Mouse (Mus musculus): ENCODE data around the gene Fbxo21. TPM values are rescaled to one million over a fixed set of nuclear protein-coding genes. Genes with fewer than 3 reads are reported as not detected.
A peak's percentile ranks its signal among the peaks of the same experiment; 100 is the strongest.

The Fbxo21 gene
- total RNA-seq, 2 experiments from 2014 or later: 11.8 to 13.3 TPM

GRCm38 (mm10) chr5:118029420-118029819 lies 52.9 kb downstream of the Fbxo21 start:
- H3K4me3 ChIP-seq: peak overlapping the region; percentile 72
- no peak overlapping the region for H3K27ac ChIP-seq
- no peak for TF ChIP-seq CTCF (IDR thresholded peaks at IDR 0.05)
- DNase-seq: no peak
- intact Hi-C loops (cut with DNase I): no loop called here

- intact Hi-C loops (cut with DNase I): no loop called here
- Histone ChIP-seq H3K4me3 (no peak overlapping the region), H3K27ac (no peak overlapping the region)
- DNase-seq: no peak
- no peak for TF ChIP-seq CTCF (IDR thresholded peaks at IDR 0.05)
Measured at GRCm38 (mm10) chr5:118030022-118030675, 53.6 kb downstream of the Fbxo21 start.

DNA sequence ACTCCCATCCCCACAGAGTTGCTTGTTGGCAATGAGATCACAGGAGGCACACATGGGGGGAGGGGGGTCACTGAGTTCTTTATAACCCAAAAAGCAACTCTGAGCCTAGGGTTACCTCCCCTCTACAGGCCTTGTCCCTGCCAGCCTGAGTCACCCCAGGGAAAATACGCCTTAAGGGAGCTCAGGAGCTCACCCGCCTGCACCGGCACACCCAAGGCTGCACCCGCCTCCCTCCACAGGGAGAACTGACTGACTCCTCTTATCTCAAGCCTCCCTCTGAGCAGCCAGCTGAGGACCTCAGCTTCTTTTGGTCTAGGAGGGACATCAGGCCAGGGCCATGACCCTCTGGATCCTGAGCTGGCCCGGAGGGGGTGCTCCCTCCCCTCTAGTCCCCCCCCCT lies 54.5 kb downstream of the Fbxo21 start:
- no peak for DNase-seq
- Histone ChIP-seq H3K4me3 (no peak overlapping the region), H3K27ac (no peak overlapping the region)
- TF ChIP-seq CTCF (IDR thresholded peaks at IDR 0.05): no peak
- intact Hi-C loops (cut with DNase I): no loop called here

- TF ChIP-seq CTCF (IDR thresholded peaks at IDR 0.05): no peak
- no peak for DNase-seq
- Histone ChIP-seq H3K27ac (no peak overlapping the region), H3K4me3 (no peak overlapping the region)
- intact Hi-C loops (cut with DNase I): no loop called here
Measured at GRCm38 (mm10) chr5:118031508-118031907, 55.0 kb downstream of the Fbxo21 start.

GRCm38 (mm10) chr5:118033328-118033727 lies 56.8 kb downstream of the Fbxo21 start:
- intact Hi-C loops (cut with DNase I): no loop called here
- no peak for TF ChIP-seq CTCF (IDR thresholded peaks at IDR 0.05)
- DNase-seq: no peak
- Histone ChIP-seq H3K4me3 (no peak overlapping the region), H3K27ac (no peak overlapping the region)

GRCm38 (mm10) chr5:118033740-118034139 lies 57.2 kb downstream of the Fbxo21 start:
- Histone ChIP-seq H3K27ac (no peak overlapping the region), H3K4me3 (no peak overlapping the region)
- no peak for DNase-seq
- TF ChIP-seq CTCF (IDR thresholded peaks at IDR 0.05): no peak
- intact Hi-C loops (cut with DNase I): no loop called here

DNA sequence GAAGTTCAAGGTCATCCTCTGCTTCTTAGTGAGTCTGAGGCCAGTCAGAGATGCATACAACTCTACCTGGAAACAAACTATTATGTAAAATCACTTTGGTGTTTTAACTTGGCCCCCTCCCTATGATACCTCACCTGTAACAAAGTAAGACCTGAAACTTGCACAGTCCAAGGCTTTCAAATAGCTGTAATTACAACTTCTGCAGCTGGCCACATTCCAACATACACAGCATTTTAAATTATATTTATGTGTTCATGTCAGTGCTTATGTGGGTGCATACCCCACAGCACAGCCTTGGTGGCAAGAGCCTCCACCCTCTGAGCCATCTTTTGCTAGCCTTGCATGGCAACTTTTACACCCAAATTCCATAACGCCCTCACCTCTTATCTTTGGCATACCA lies 58.1 kb downstream of the Fbxo21 start:
- intact Hi-C loops (cut with DNase I): no loop called here
- H3K4me3 ChIP-seq: no peak overlapping the region
- TF ChIP-seq CTCF (IDR thresholded peaks at IDR 0.05): no peak
- no peak for DNase-seq
- H3K27ac ChIP-seq: no peak overlapping the region

- intact Hi-C loops (cut with DNase I): no loop called here
- TF ChIP-seq CTCF (IDR thresholded peaks at IDR 0.05): no peak
- H3K4me3 ChIP-seq: no peak overlapping the region
- DNase-seq: no peak
- no peak overlapping the region for H3K27ac ChIP-seq
Measured at GRCm38 (mm10) chr5:118035786-118036185, 59.3 kb downstream of the Fbxo21 start.

GRCm38 (mm10) chr5:118036888-118037797 lies 60.6 kb downstream of the Fbxo21 start:
- intact Hi-C loops (cut with DNase I): no loop called here
- Histone ChIP-seq H3K27ac (no peak overlapping the region), H3K4me3 (no peak overlapping the region)
- no peak for DNase-seq
- TF ChIP-seq CTCF (IDR thresholded peaks at IDR 0.05): no peak

- intact Hi-C loops (cut with DNase I): no loop called here
- no peak for TF ChIP-seq CTCF (IDR thresholded peaks at IDR 0.05)
- Histone ChIP-seq H3K4me3 (no peak overlapping the region), H3K27ac (no peak overlapping the region)
- DNase-seq: no peak
Measured at GRCm38 (mm10) chr5:118037798-118038484, 61.4 kb downstream of the Fbxo21 start.

- intact Hi-C loops (cut with DNase I): no loop called here
- DNase-seq: no peak
- Histone ChIP-seq H3K27ac (no peak overlapping the region), H3K4me3 (no peak overlapping the region)
- no peak for TF ChIP-seq CTCF (IDR thresholded peaks at IDR 0.05)
Measured at GRCm38 (mm10) chr5:118039241-118039668, 62.7 kb downstream of the Fbxo21 start.

- intact Hi-C loops (cut with DNase I): no loop called here
- Histone ChIP-seq H3K4me3 (no peak overlapping the region), H3K27ac (no peak overlapping the region)
- DNase-seq: no peak
- no peak for TF ChIP-seq CTCF (IDR thresholded peaks at IDR 0.05)
Measured at GRCm38 (mm10) chr5:118042599-118042998, 66.1 kb downstream of the Fbxo21 start.

- no peak for TF ChIP-seq CTCF (IDR thresholded peaks at IDR 0.05)
- intact Hi-C loops (cut with DNase I): no loop called here
- Histone ChIP-seq H3K27ac (no peak overlapping the region), H3K4me3 (no peak overlapping the region)
- DNase-seq: no peak
Measured at GRCm38 (mm10) chr5:118043761-118044160, 67.2 kb downstream of the Fbxo21 start.

Measured in gastrocnemius, adult 2 months (tissue).